Mouse (Mus musculus): ENCODE results near the gene Ccdc63. TPM values are rescaled to one million over a fixed set of nuclear protein-coding genes. Genes with fewer than 3 reads are reported as not detected.

Ccdc63 gene
- total RNA-seq, 2 experiments from 2014 or later, result 0.68 to 1.0 TPM

GRCm38 (mm10) chr5:122129068-122129655 lies 11.5 kb downstream of the Ccdc63 start:
- peak; percentile 48 to 92 for DNase-seq (ENCODE audit: low spot score in 2 of 2)

GRCm38 (mm10) chr5:122125211-122125760 lies 15.3 kb downstream of the Ccdc63 start:
- no peak for DNase-seq (ENCODE audit: low spot score in 2 of 2)

DNA sequence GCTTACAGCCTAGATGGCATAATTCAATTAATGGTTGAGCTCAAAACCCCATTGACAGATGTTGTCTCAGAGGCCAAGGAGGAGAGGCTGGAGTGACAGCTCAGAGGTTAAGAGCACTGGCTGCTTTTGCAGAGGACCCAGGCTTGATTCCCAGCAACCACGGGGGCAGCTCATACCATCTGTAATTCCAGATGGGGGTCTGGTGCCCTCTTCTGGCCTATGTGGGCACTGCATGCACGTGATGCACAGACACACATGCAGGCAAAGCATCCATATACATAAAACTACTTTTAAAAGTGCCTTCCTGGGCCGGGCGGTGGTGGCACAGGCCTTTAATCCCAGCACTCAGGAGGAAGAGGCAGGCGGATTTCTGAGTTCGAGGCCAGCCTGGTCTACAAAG lies 24.4 kb downstream of the Ccdc63 start:
- DNase-seq (ENCODE audit: low spot score in 2 of 2), result no peak

DNA sequence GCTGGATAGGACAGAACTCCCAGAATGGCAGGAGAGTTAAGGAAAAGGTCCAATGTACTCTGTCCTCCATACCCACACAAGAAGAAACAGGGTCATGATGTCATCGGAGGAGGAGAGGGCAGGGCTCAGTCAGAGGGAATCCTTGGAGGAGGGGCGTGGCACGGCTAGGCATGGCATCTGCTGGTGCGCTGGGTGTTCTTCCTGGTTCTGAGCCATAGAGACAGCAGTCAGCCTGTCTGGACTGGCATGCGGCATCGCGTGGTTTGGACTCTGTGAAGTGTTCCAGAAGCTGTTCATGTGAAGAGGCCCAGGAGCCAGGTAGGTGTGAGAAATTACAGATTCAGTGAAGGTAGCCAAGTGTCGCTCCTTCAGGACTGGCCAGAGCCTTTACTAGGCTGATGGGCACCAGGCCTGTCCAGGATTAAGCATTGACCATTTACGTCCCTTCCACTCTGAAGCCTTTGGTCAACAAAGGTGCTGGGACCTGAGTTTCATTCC lies 25.3 kb downstream of the Ccdc63 start:
- DNase-seq (ENCODE audit: low spot score in 2 of 2), result no peak

GRCm38 (mm10) chr5:122114176-122114575 lies 26.4 kb downstream of the Ccdc63 start:
- DNase-seq (ENCODE audit: low spot score in 2 of 2), result peak; percentile 29 to 69

- DNase-seq (ENCODE audit: low spot score in 2 of 2), result no peak
Observed at GRCm38 (mm10) chr5:122113450-122113849, 27.2 kb downstream of the Ccdc63 start.

- no peak for DNase-seq (ENCODE audit: low spot score in 2 of 2)
Observed at GRCm38 (mm10) chr5:122111933-122112248, 28.7 kb downstream of the Ccdc63 start.

DNA sequence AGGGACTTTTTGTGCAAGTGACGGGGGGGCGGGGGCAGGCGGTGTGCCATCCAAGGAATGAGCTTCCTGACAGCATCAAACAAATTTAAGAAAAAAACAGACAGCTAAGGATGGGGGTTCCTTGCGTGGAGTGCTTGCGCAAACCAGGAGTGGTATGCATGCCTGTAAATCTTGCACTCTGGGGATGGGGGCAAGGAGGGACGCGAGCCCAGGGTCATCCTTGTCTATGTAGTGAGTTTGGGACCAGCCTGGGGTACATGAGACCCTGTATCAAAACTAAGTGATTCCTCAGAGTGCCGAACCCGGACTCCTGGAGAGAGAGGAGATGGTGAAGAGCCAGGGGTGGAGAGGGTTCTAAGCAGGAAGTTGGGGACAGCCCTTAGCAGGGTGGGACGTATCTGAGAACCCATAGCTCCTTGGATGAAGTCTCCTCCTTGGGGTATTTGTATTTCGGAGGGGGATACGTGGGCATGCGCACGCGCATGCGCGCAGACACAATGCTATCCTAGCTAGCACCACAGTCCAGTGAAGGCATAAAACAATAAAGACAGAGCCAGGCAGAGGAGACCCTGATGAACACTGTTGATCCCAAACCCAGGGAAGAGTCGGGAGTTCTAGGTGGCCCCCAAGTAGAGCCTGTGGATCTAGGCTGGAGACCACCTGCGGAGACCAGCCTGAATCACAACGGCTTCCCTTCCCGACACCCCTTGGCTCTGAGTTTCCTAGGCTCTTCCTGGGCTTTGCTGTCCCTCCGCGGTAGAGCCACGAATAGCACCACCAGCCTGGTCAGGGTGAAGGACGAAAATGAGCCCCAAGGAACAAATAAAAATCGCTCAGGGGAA lies 29.3 kb downstream of the Ccdc63 start:
- DNase-seq (ENCODE audit: low spot score in 2 of 2), result no peak

DNA sequence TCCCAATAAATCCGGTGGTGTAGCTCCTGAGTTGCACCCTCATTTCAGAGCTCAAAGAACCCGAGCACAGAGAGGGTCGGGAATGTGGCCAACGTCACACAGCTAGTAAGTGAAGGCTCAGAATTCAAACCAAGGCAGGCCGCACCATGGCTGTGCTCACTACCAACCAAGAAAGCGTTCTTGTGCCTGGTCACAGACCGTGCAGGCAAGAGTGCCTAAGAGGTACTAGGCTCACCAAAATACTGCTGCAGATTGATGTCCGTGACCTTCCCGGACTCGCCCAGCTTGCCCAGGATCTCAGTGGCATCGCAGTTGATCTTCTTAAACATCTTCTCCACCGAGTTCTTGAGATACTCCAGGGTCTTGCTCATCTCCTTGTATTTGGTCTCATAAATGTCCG lies 30.0 kb downstream of the Ccdc63 start:
- no peak for DNase-seq (ENCODE audit: low spot score in 2 of 2)

GRCm38 (mm10) chr5:122109325-122110060 lies 31.1 kb downstream of the Ccdc63 start:
- DNase-seq (ENCODE audit: low spot score in 2 of 2), result no peak

DNA sequence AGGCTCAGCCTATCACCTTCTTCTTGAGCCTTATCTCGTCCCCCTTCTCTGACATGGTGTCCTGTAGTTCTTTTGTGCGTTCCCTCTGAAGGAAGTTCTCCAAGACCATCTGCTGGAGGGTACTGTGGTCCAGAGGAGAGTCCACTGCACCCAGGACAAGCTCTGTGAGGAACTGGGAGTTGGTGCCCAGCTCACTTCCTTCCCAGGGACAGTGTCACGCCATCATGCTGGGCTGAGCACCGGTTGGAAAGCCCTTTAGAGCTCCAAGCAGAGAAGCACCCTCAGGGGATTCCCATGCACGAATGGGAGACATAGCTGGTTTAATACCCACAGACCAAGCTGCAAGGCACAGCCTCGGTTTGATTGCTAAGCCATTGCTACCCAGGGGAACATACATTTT lies 32.5 kb downstream of the Ccdc63 start:
- DNase-seq (ENCODE audit: low spot score in 2 of 2), result no peak

DNA sequence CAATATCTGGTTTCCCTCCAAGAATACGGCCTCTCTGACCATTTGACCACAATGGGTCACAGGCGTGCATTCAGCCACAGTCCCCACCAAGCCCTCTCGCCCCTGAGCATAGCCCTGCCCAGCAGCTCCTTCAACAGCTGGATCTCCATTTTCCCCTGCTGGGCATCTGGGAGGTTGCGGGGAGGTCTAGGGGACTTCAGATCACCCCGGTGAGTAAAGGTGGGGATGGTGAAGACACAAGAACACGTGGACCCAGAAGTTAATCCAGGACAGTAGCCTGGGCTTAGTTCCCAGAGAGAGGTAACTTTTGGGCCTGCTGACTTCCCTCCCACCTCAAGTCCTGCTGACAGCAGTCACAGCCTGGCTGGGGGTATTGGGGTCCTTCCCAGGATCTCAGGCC lies 34.4 kb downstream of the Ccdc63 start:
- DNase-seq (ENCODE audit: low spot score in 2 of 2), result no peak

DNA sequence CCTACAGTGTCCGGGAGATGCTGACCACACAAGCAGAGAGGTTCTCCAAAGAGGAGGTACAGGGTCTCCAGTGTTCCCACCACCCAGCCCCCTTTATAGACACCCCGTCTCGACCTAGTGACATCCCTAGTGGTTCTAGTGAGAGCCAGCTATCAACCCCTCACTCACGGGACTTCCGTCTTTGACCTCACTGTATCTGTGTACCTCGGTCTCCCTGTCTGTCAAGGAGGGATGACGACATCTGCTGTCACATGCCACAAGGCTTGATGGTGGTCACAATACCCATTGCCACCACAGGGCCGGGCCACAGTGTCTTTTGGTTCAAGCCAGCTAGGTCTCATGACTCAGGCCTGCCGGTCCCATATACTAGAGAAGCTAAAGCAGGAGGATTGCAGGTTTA lies 35.6 kb downstream of the Ccdc63 start:
- no peak for DNase-seq (ENCODE audit: low spot score in 2 of 2)

GRCm38 (mm10) chr5:122104201-122104600 lies 36.4 kb downstream of the Ccdc63 start:
- DNase-seq (ENCODE audit: low spot score in 2 of 2), result no peak

DNA sequence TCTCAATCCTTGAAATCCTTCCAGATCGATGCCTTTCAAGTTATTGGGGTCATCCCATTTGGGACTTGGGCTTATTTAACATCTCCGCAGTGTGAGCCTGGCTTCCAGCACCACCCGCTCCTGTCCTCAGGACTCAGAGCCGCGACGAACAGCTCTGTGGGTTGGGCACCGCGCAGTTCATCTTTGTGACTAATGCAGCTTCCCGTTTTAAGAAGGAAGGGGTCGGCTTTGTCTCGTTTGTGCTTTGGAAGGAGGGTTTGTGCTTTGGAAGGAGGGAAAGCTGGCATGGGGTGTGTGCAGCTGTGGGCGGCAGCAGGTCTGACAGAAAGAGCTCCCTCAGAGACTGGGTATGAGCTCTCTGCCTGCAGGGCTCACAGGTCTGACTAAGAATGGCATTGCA lies 37.5 kb downstream of the Ccdc63 start:
- DNase-seq (ENCODE audit: low spot score in 2 of 2), result no peak

- DNase-seq (ENCODE audit: low spot score in 2 of 2), result no peak
Observed at GRCm38 (mm10) chr5:122102476-122103050, 38.1 kb downstream of the Ccdc63 start.

- DNase-seq (ENCODE audit: low spot score in 2 of 2), result no peak
Observed at GRCm38 (mm10) chr5:122094439-122094838, 46.2 kb downstream of the Ccdc63 start.

- DNase-seq (ENCODE audit: low spot score in 2 of 2), result no peak
Observed at GRCm38 (mm10) chr5:122093734-122094133, 46.9 kb downstream of the Ccdc63 start.

DNA sequence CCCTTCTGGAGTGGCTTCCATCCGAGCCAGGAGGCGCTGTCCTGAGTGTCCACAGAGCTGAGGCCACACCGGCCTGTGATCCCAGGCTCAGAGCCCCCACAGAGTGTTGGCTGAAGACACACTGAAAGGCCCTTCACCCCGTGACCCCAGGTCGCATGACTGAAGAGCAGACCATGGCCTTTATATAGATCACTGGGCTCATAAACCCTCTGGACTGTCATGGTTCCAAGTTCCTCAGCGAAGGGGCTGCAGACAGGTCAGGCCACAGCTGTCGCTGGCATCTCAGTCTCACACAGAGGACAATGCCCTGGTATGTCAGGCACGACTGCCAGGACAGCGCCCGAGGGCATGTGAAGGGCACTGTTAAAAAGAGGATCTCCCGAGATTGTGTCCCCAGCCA lies 47.8 kb downstream of the Ccdc63 start:
- no peak for DNase-seq (ENCODE audit: low spot score in 2 of 2)

DNA sequence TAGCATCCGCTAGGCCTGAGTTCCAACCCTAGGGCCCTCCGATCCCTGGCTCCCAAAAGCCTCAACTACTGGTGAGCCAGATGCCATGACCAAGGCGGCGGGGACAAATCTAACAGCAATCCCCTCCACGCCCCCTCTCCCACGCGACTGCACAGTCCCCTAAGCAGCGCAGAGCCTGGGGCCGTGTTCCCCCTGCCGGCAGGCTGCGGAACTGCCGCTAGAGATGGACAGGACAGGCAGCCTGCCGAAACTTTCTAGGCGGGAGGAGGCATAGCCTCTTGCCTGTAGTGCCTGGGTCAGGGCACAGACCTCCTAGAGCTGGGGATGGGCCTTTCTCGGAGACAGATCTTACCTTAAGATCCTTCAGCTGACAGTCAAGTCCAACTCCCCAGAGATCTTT lies 49.6 kb downstream of the Ccdc63 start:
- no peak for DNase-seq (ENCODE audit: low spot score in 2 of 2)

GRCm38 (mm10) chr5:122089664-122090063 lies 51.0 kb downstream of the Ccdc63 start:
- DNase-seq (ENCODE audit: low spot score in 2 of 2), result no peak
